Mouse (Mus musculus) hindbrain, postnatal 0 days (tissue): ENCODE measurements around the gene Cfap73. TPM values are rescaled to one million over a fixed set of nuclear protein-coding genes. Genes with fewer than 3 reads are reported as not detected.

Source experiments
- ATAC-seq: fragments of 200-750 bp; cut with Nextera tagmentation; 2 replicates; pipeline ENCODE4 v1.8.0; 2017; ENCODE audit warnings: mild to moderate bottlenecking, moderate TSS enrichment, moderate library complexity
- DNase-seq: peaks from one replicate; pipeline ENCODE4 v3.0.0-alpha.2; 2015; ENCODE audit warnings: low spot score
- H3K27ac ChIP-seq: fragments of 300-500 bp; sonication (generic); 2 replicates; pipeline ENCODE4 v1.5.1; 2014; ENCODE audit warnings: mild to moderate bottlenecking
- H3K27me3 ChIP-seq: fragments of 300-500 bp; sonication (generic); 2 replicates; pipeline ENCODE4 v1.6.1; 2014; ENCODE audit warnings: low read length, mixed read lengths; ENCODE audit not compliant: insufficient read depth
- H3K36me3 ChIP-seq: fragments of 300-500 bp; sonication (generic); 2 replicates; pipeline ENCODE4 v1.6.1; 2014; ENCODE audit warnings: low read length, mixed read lengths; ENCODE audit not compliant: insufficient read depth
- H3K4me1 ChIP-seq: fragments of 300-500 bp; sonication (generic); 2 replicates; pipeline ENCODE4 v1.6.1; 2014; ENCODE audit warnings: antibody characterized with exemption, low read length, mixed read lengths; ENCODE audit not compliant: insufficient read depth
- H3K4me2 ChIP-seq: fragments of 300-500 bp; sonication (generic); 2 replicates; pipeline ENCODE4 v1.6.1; 2014; ENCODE audit warnings: low read depth, mild to moderate bottlenecking, low read length, moderate library complexity, mixed read lengths
- H3K4me3 ChIP-seq: fragments of 300-500 bp; sonication (generic); 2 replicates; pipeline ENCODE4 v1.5.1; 2014; ENCODE audit warnings: low read length
- H3K9ac ChIP-seq: fragments of 300-500 bp; sonication (generic); replicated peaks from 2 replicates; pipeline ENCODE4 v1.6.1; 2014; ENCODE audit warnings: mild to moderate bottlenecking, low read length, moderate library complexity, mixed read lengths
- H3K9me3 ChIP-seq: fragments of 300-500 bp; sonication (generic); 2 replicates; pipeline ENCODE4 v1.6.1; 2016; ENCODE audit warnings: low read length, mixed read lengths
- CTCF ChIP-seq: IDR thresholded peaks from 2 replicates; pipeline ENCODE4 v1.5.1; 2016; ENCODE audit warnings: antibody characterized with exemption, control low read depth, low read depth
- WGBS: fragments of 180-500 bp; shearing (Covaris S2); extraction: QIAGEN DNeasy Blood & Tissue Kit; methylation state at CpG from one replicate; pipeline ENCODE4 v1.1.7; 2014; 5-methylcytosine and 5-hydroxymethylcytosine counted together
- polyA plus RNA-seq: library from polyadenylated mRNA; unstranded; fragments of >200 nt; fragmentation: Nextera tagmentation; extraction: Ambion mirVana; gene quantifications from 2 replicates; pipeline ENCODE4 v1.2.1, GENCODE M21; 2015
- total RNA-seq: library from RNA; depleted of rRNA; stranded (reverse); fragments of >200 nt; gene quantifications from 2 replicates; pipeline ENCODE4 v1.2.3, GENCODE M21; 2014

Gene Cfap73
- total and polyA plus RNA-seq, 2 experiments from 2014 or later = 0.21 to 0.26 TPM

- peak; percentile 25; the same call in 1 of the 2 replicates for TF ChIP-seq CTCF
- no peak for DNase-seq
- H3K9ac ChIP-seq = no peak overlapping the region
- WGBS = 80% methylated on average over 12 of the region's 12 CpGs
- no peak for ATAC-seq
- H3K4me2 ChIP-seq = no peak overlapping the region
- no peak overlapping the region for H3K27ac ChIP-seq
- H3K4me3 ChIP-seq = no peak overlapping the region
- no peaks in the 10 kb centered on the region for H3K27me3 ChIP-seq
- H3K4me1 ChIP-seq = no peaks in the 10 kb centered on the region
- H3K9me3 ChIP-seq = no peaks in the 10 kb centered on the region
- no peaks in the 10 kb centered on the region for H3K36me3 ChIP-seq
Measured at GRCm38 (mm10) chr5:120656281-120656751, 22.3 kb upstream of the Cfap73 start.

GRCm38 (mm10) chr5:120653873-120654272 is 19.8 kb upstream of the Cfap73 start:
- no peak overlapping the region for H3K9ac ChIP-seq
- peaks cover 14% of the 10 kb centered on the region for H3K27me3 ChIP-seq
- no peak for ATAC-seq
- DNase-seq = no peak
- H3K4me3 ChIP-seq = no peak overlapping the region
- H3K36me3 ChIP-seq = no peaks in the 10 kb centered on the region
- no peak overlapping the region for H3K4me2 ChIP-seq
- no peaks in the 10 kb centered on the region for H3K9me3 ChIP-seq
- no peak overlapping the region for H3K27ac ChIP-seq
- 88% methylated on average over 2 of the region's 2 CpGs for WGBS
- no peak for TF ChIP-seq CTCF
- H3K4me1 ChIP-seq = no peaks in the 10 kb centered on the region; the same call in 1 of the 2 replicates

GRCm38 (mm10) chr5:120652915-120653701 is 19.1 kb upstream of the Cfap73 start:
- no peaks in the 10 kb centered on the region; the same call in 1 of the 2 replicates for H3K4me1 ChIP-seq
- H3K27ac ChIP-seq = no peak overlapping the region
- DNase-seq = no peak
- H3K4me2 ChIP-seq = no peak overlapping the region
- TF ChIP-seq CTCF = no peak
- WGBS = 75% methylated on average over 28 of the region's 28 CpGs
- no peaks in the 10 kb centered on the region for H3K9me3 ChIP-seq
- ATAC-seq = no peak
- peaks cover 16% of the 10 kb centered on the region for H3K27me3 ChIP-seq
- H3K9ac ChIP-seq = no peak overlapping the region
- H3K4me3 ChIP-seq = no peak overlapping the region
- no peaks in the 10 kb centered on the region for H3K36me3 ChIP-seq

GRCm38 (mm10) chr5:120651230-120651629 is 17.2 kb upstream of the Cfap73 start:
- Histone ChIP-seq H3K27ac (no peak overlapping the region), H3K27me3 (peaks cover 16% of the 10 kb centered on the region), H3K9ac (no peak overlapping the region), H3K4me3 (no peak overlapping the region), H3K36me3 (no peaks in the 10 kb centered on the region), H3K4me2 (no peak overlapping the region), H3K9me3 (no peaks in the 10 kb centered on the region), H3K4me1 (no peaks in the 10 kb centered on the region; the same call in 1 of the 2 replicates)
- 85% methylated on average over 5 of the region's 5 CpGs for WGBS
- no peak for DNase-seq
- ATAC-seq = no peak
- TF ChIP-seq CTCF = no peak

GRCm38 (mm10) chr5:120649938-120650337 is 15.9 kb upstream of the Cfap73 start:
- ATAC-seq = no peak

GRCm38 (mm10) chr5:120649374-120649933 is 15.4 kb upstream of the Cfap73 start:
- 5% methylated on average over 21 of the region's 21 CpGs for WGBS
- H3K4me2 ChIP-seq = peak overlapping the region; percentile 48
- no peaks in the 10 kb centered on the region for H3K9me3 ChIP-seq
- no peaks in the 10 kb centered on the region for H3K36me3 ChIP-seq
- no peak overlapping the region for H3K27ac ChIP-seq
- H3K4me1 ChIP-seq = no peaks in the 10 kb centered on the region; the same call in 1 of the 2 replicates
- peak; percentile 61 for ATAC-seq
- peaks cover 16% of the 10 kb centered on the region for H3K27me3 ChIP-seq
- peak; percentile 31 for TF ChIP-seq CTCF
- 0 out of 2 replicates have a peak overlapping the region, but pooled peaks have one; percentile 1 for H3K9ac ChIP-seq
- DNase-seq = peak; percentile 18
- H3K4me3 ChIP-seq = peak overlapping the region; percentile 24

More at GRCm38 (mm10) chr5:120649938-120650337, 15.9 kb upstream of the Cfap73 start:
- WGBS = 32% methylated on average over 13 of the region's 13 CpGs
- no peaks in the 10 kb centered on the region for H3K36me3 ChIP-seq
- no peaks in the 10 kb centered on the region for H3K9me3 ChIP-seq
- no peak for DNase-seq
- peaks cover 16% of the 10 kb centered on the region for H3K27me3 ChIP-seq
- no peak overlapping the region for H3K27ac ChIP-seq
- no peaks in the 10 kb centered on the region; the same call in 1 of the 2 replicates for H3K4me1 ChIP-seq
- no peak overlapping the region for H3K4me3 ChIP-seq
- peak overlapping the region; percentile 48; the same call in 1 of the 2 replicates for H3K4me2 ChIP-seq
- TF ChIP-seq CTCF = no peak
- H3K9ac ChIP-seq = no peak overlapping the region
